Mouse (Mus musculus): ENCODE data around the gene Cux1. TPM values are rescaled to one million over a fixed set of nuclear protein-coding genes. Genes with fewer than 3 reads are reported as not detected.

Gene Cux1
- total RNA-seq, 2 experiments from 2014 or later: 36.0 to 38.1 TPM

GRCm38 (mm10) chr5:136502491-136503086 is 64.7 kb downstream of the Cux1 start:
- DNase-seq: no peak

- DNase-seq: no peak
These were observed 66.9 kb downstream of the Cux1 start for GRCm38 (mm10) chr5:136500307-136500871.

GRCm38 (mm10) chr5:136499316-136499715 is 68.0 kb downstream of the Cux1 start:
- no peak for DNase-seq

- no peak for DNase-seq
These were observed 68.5 kb downstream of the Cux1 start for GRCm38 (mm10) chr5:136498741-136499140.

- no peak for DNase-seq
These were observed 70.0 kb downstream of the Cux1 start for GRCm38 (mm10) chr5:136497301-136497700.

- DNase-seq: no peak
These were observed 71.7 kb downstream of the Cux1 start for GRCm38 (mm10) chr5:136495581-136495980.

- DNase-seq: no peak
These were observed 72.4 kb downstream of the Cux1 start for GRCm38 (mm10) chr5:136494927-136495326.

- no peak for DNase-seq
These were observed 73.0 kb downstream of the Cux1 start for GRCm38 (mm10) chr5:136494288-136494687.

- DNase-seq: no peak
These were observed 77.8 kb downstream of the Cux1 start for GRCm38 (mm10) chr5:136489450-136489849.

GRCm38 (mm10) chr5:136488721-136489120 is 78.6 kb downstream of the Cux1 start:
- no peak for DNase-seq

- no peak for DNase-seq
These were observed 79.1 kb downstream of the Cux1 start for GRCm38 (mm10) chr5:136488223-136488622.

GRCm38 (mm10) chr5:136487397-136488093 is 79.7 kb downstream of the Cux1 start:
- DNase-seq: peak in 1 of 2 experiments; percentile 14

- DNase-seq: no peak
These were observed 80.9 kb downstream of the Cux1 start for GRCm38 (mm10) chr5:136486401-136486800.

GRCm38 (mm10) chr5:136485397-136485796 is 81.9 kb downstream of the Cux1 start:
- DNase-seq: no peak

GRCm38 (mm10) chr5:136482434-136482833 is 84.9 kb downstream of the Cux1 start:
- no peak for DNase-seq

GRCm38 (mm10) chr5:136480541-136480940 is 86.7 kb downstream of the Cux1 start:
- no peak for DNase-seq

GRCm38 (mm10) chr5:136479801-136480200 is 87.5 kb downstream of the Cux1 start:
- DNase-seq: no peak

GRCm38 (mm10) chr5:136479024-136479763 is 88.1 kb downstream of the Cux1 start:
- no peak for DNase-seq

- DNase-seq: peak; percentile 31 to 56
These were observed 91.0 kb downstream of the Cux1 start for GRCm38 (mm10) chr5:136476272-136476671.

- no peak for DNase-seq
These were observed 92.1 kb downstream of the Cux1 start for GRCm38 (mm10) chr5:136475161-136475560.

GRCm38 (mm10) chr5:136474086-136474485 is 93.2 kb downstream of the Cux1 start:
- no peak for DNase-seq

GRCm38 (mm10) chr5:136473337-136473736 is 94.0 kb downstream of the Cux1 start:
- DNase-seq: no peak

- DNase-seq: no peak
These were observed 94.4 kb downstream of the Cux1 start for GRCm38 (mm10) chr5:136472846-136473245.

Measured in layer of hippocampus, postnatal 36 days (tissue).